Mouse (Mus musculus) neutrophil, adult 5-6 weeks (primary cell): ENCODE measurements around the gene Ube2g2. TPM values are rescaled to one million over a fixed set of nuclear protein-coding genes. Genes with fewer than 3 reads are reported as not detected.

Experiments
- ATAC-seq: fragments of 151-379, 151-347 bp; 2 replicates; pipeline ENCODE4 v1.8.0; 2017; ENCODE audit warnings: mild to moderate bottlenecking, moderate TSS enrichment; ENCODE audit not compliant: insufficient number of reproducible peaks, poor library complexity, low FRiP score, severe bottlenecking; ENCODE audit errors: extremely low read depth
- total RNA-seq: library from RNA; stranded (forward); fragments of 200-1000 nt; gene quantifications from 2 replicates; pipeline ENCODE4 v1.2.3, GENCODE M21; 2017

The Ube2g2 gene
- total RNA-seq, 1 experiment from 2014 or later = 21.9 TPM

DNA sequence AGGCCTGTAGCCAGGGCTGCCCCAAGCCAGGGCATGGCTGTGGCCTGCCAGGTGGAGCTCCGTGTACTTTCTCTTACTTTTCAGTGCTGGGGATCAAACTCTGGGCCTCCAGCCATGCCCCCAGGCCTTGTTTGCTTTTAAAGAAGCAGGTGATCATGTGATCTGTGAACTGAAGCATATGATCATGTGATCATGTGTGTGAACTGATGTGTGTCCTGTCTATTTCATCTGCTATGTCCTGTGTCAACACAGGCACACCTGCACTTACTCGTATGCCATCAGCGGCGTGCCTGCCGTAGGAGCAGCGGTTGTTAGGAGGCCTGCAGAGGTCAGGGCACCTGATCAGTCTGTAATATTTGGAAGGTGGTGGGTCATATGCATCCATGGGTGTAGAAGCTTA, 11.9 kb downstream of the Ube2g2 start:
- peak; percentile 49 for ATAC-seq

- no peak for ATAC-seq
These were observed 12.6 kb downstream of the Ube2g2 start for GRCm38 (mm10) chr10:77634452-77635231.

DNA sequence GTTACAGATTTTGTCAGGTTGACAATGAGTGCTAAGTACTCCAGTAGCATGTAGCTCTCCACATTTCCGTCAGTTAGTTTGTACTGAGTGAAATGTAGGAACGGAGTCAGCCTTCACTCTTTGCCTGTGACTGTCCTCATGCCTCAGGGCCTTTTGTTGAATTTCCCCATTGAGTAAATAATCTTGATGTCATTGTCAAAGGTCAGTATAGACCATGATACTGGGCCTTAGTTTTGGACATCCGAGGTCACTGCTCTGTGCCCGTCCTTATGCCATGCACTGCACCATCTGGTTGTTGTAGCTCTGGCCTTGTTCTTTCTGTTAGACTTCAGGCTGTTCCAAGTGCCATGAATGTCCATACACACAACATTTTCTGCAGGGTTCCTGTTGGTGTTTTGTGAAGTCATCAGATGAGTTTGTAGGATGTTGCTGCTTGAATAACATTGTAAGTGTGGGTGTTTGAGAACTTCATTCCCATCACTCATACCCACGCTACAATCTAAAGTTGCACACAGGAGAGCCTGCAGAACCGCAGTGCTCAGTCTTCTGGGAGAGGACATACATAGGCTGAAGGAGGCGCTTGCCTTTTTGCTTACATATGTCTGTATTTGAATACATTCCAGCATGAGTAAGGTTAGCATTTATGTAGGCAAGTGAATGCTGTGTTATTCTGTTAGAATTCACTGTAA, 14.3 kb downstream of the Ube2g2 start:
- ATAC-seq = no peak

GRCm38 (mm10) chr10:77638956-77639355, 16.9 kb downstream of the Ube2g2 start:
- ATAC-seq = no peak

DNA sequence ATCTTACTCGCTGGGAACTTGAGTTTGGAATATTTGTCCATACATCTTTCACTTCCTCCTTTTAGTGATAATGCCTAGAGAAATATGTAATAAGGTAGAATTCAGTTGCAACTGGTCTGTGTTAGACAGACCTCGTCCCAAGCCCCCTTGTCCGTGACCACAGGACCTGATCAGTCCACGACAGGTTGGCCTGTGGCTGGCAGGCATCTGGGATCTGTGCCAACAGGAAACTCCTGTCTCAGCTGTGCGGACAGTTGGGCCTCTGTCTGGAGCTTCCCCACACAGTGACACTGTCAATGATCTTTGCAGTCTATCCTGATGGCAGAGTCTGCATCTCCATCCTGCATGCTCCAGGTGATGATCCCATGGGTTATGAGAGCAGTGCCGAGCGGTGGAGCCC, 21.1 kb downstream of the Ube2g2 start:
- ATAC-seq = no peak

DNA sequence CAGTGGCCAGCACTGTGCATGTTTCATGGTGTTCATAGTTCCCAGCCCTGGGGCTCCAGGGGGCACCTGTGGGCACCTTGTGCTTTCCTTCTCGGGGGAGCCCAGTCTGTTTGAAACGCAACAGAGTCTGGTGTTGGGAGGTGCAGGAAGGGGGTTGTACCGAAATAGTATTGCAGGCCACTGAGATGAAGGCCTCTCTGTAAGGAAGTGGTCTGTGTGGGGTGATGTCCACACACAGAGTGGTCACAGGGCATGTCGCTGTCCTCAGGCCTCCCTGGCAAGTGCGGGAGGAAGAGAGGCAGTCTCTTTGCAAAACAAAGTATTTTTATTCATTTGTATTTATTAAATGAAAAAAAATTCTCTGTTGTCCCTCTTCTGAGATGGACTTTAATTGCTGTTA, 23.5 kb downstream of the Ube2g2 start:
- ATAC-seq = no peak

- no peak for ATAC-seq
These were observed 25.4 kb downstream of the Ube2g2 start for GRCm38 (mm10) chr10:77647461-77647860.

DNA sequence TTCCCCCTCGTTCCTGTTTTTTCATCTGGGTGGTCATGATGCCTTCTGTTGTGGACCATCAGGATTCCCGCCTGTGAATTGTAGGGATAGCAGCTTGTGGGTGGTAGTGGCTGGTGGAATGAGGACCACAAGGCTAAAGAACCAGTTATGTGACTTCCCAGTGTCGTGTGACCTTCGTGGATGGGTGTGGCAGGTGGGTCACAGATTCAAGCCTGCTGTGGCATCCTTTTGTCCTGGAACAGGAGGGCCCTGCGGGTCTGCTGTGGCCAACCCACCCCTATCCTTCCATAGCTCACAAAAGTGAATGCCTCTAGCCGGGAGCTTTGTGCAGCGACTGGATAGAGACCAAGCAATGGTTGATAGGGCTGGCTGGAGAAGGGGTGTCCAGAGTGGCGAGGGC, 25.8 kb downstream of the Ube2g2 start:
- ATAC-seq = no peak

DNA sequence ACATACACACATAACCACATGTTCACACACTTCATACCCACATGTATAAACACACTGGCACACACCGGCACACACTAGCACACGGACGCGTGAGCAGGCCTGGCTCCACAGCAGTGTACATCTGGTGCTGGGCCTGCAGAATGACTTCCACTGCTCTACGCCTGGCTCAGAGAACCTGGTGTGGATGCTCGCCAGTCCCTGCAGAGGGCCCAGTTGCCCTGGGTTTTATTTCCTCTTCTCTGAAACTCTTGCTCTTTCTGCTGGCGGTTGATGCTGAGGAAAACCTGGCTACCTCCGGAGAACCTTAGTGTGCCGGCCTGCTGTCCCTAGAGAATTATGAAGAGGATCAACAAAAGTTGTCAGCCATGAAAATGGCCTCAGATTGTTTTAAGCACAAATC, 30.0 kb downstream of the Ube2g2 start:
- no peak for ATAC-seq

GRCm38 (mm10) chr10:77658286-77658994, 36.4 kb downstream of the Ube2g2 start:
- ATAC-seq = no peak

DNA sequence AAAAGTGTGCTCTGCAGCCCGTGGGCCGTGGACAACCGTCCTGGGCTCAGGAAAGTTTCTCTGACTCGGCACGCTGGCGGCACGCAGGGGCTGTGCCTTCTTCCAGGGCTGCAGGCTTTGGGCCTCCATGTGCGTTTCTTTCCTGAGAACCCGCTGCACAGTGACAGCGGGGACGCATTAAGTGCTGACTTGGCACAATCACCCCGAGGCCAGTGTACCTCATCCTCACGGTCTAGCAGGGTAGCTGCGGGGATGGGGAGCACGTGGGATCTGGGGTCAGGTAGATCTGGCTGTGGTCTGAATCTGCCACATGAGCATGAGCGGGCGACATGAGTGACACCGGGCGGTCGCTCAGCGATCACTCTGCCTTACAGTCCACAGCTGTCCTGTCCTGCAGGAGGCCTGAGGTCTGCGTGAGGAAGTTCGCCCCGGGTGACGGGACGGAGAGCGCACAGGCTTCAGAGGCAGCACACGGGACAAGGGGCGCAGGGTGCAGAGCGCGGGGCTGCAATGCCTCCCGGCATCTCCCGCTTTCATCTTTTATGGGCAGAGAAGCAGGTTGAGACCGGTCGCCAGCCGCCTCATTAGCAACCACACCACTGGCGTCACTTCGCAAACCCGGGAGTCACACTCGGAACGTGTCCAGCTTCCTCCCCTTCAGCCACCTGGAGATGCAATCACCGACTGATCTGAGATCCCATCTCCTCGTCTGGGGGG, 42.0 kb downstream of the Ube2g2 start:
- ATAC-seq = no peak

DNA sequence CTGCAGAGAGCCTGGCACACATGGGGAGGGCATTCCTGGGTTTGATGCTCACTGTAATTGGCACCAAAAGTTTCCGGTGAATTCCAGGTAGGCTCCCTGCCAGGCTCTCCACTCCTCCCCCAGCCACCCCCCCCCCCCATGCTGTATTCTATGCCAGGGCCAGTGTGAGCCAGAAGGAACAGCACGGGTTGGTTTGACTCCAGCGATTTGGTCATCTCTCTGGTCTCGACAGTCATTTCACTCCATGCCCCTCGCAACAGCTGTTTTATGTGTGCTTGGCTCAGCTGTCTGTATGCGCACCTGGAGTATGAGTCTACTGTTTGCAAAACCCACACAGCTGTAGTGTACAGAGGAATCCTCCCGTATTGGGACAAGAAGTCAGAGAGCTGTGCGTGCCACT, 44.3 kb downstream of the Ube2g2 start:
- no peak for ATAC-seq

DNA sequence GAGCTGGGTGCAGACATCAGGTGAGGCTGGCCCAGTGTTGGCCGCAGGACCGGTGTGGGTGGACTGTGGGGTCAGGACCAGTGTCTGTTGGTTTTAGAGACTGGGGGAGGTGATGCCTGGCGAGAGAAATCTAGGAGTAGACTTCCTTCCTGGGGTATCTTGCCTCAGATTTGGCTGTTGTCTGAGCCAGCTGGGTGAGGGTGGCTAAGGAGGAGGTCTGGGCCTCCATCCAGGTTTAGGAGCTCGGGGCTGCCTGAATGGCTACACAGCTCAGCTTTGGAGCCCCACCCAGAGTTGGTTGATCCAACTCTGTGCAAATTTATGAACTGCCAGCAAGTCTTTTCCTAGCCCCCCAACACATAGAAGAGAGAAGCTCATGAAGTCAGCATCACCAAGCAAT, 45.3 kb downstream of the Ube2g2 start:
- no peak for ATAC-seq

GRCm38 (mm10) chr10:77670710-77671109, 48.6 kb downstream of the Ube2g2 start:
- no peak for ATAC-seq

- ATAC-seq = no peak
These were observed 49.4 kb downstream of the Ube2g2 start for GRCm38 (mm10) chr10:77671519-77671918.

GRCm38 (mm10) chr10:77673765-77674164, 51.7 kb downstream of the Ube2g2 start:
- peak; percentile 35; the same call in 1 of the 2 replicates for ATAC-seq

GRCm38 (mm10) chr10:77677562-77677961, 55.5 kb downstream of the Ube2g2 start:
- ATAC-seq = no peak

DNA sequence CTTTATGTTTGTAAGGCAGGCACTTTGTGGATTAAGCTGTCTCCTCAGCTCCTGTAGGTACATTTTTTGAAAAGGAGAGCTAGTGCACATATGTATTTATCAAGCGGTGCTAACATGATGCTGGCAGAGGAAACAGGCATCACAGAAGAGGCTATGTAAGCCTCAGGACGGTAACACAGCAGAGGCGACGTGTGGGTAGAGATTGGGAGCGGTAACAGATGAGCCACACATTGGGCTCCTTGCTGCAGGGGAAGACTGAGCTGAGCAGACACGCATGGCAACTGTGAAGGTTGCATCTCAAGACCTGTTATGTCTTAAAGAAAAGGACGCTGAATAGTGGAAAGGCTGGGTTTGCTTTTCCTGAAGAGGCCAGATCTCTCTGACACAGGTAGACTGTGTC, 60.9 kb downstream of the Ube2g2 start:
- no peak for ATAC-seq

DNA sequence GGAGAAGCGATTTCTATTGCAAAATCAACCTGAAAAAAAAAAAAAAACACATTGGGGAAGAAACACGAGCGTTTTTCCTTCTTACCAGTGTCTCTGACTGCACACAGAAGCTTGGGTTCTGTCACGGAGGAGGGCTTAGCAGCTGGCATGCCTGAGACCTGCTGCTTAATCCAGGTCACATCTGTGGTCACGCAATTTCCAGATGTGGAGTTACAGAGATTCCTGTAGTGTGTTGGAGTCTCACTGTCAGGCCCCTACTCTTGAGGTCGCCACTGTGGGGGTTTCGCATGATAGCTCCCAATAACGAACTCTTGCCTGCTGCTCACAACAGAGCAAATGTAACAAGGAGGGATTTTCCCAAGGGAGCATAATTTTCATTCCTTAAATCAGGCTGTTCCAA, 62.1 kb downstream of the Ube2g2 start:
- ATAC-seq = no peak
